Mouse (Mus musculus) inflammation-experienced regulatory T-cells, adult 16 weeks (primary cell): ENCODE measurements around the gene Olfr1313. TPM values are rescaled to one million over a fixed set of nuclear protein-coding genes. Genes with fewer than 3 reads are reported as not detected.

ENCODE experiments used
- polyA plus RNA-seq: library from polyadenylated mRNA; unstranded; fragments of 100-300 nt; shearing (Covaris generic); gene quantifications from one replicate; pipeline ENCODE4 v1.2.1, GENCODE M21; 2017

Olfr1313 gene
- not detected for polyA plus RNA-seq

DNA sequence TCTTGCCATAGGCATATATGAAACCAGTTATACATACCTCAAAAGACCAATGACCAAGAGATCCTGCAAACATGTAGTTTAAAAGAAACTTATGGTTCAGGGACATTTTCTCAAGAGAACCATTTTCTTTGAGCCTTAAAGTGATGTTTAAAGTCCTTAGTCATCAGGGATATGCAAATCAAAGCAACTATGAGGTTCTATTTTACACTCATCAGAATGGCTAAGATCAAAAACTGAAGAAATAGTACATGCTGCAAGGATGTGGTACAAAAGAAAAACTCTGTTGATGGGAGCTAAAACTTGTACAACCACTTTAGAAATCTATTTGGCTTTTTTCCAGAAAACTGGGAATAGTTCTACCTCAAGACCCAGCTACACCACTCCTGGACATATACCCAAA lies at the start of gene Olfr1313:
Gene Olfr1313 (minus strand): TSS at position 101 of the 400 bp plus-strand sequence.

DNA sequence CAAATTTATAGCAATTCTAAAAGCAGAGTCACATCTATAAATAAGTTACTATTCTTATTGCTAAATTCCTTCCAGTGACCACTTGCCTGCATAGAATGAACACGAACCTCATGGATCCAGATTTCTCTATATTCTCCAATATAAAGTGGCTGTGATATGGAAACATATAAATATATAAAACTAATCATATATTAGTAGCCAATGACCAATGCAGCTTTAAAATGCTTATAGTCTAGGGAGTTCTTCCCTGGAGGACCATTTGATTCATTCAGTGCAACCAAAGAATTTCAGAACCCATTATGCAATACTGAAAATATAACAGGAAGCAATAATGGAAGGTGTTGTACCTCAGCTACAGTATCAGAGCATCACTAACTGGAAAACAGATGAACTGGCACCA lies 37.7 kb upstream of the Olfr1313 start, which contains the start of gene Olfr1315-ps1:
Gene Olfr1315-ps1 (minus strand): TSS at position 101 of the 400 bp plus-strand sequence.

DNA sequence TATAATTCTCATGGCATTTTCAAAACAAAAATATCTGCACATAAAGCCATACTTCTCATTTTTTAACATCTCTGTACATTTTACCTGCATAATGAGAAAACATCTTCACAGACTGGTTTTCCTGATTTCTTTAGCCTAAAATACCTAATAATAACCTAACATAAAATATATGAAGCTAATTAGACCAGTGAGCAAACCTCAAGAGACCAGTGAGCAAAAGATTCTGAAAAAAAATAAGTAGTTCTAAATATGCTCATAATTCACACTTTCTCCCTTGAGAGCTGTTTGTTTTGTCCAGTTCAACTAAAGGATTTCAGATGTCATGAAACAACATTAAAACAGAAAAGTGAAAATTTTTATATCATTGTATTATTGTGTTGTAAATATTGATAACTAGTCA lies 19.0 kb upstream of the Olfr1313 start, which contains the start of gene Olfr1314:
Gene Olfr1314 (minus strand): TSS at position 101 of the 400 bp plus-strand sequence.

DNA sequence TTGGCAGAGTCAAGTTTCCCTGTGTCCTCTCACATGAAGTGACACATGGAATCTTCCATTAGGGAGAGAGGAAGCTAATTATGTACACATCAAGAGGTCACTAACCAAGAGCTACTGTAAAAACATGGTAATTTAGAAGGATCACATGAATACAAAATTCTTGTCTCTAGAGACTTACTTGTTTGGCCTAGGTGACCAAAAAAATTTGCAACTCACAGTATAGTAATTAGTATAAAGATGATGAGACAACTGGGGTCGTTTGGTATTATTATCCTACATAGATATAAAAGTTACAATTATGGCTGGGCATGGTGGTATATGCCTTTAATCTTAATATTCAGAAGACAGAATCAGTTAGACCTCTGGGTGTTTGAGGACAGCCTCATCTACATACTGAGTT lies 27.5 kb downstream of the Olfr1313 start, which contains the start of gene Olfr1312:
Gene Olfr1312 (minus strand): TSS at position 101 of the 400 bp plus-strand sequence.

DNA sequence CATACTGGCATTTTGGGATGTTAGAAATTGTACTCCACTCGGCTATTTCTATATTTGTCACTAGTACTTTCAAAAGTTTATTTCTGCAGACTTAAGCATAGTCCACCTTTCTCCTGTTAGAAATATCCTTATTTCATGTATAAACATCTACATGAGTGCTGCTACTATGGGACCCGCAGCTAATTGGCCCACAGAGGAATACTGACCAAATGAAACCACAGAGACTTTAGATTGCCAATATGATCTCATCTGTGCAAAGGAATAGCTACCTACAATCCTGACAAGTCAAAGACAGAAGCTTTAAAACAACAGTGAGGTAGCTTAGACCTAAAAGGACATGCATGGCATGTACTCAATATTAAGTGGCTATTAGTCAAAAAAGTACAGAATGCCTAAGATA lies 53.3 kb downstream of the Olfr1313 start, which contains the start of gene Olfr1311:
Gene Olfr1311 (minus strand): TSS at position 101 of the 400 bp plus-strand sequence.

Other genes starting within 250 kb of the Olfr1313 start
- not detected for gene Olfr1305, start 200.7 kb downstream of the Olfr1313 start, polyA plus RNA-seq
- not detected for gene Olfr1306, start 161.6 kb downstream of the Olfr1313 start, polyA plus RNA-seq
- gene Olfr1307, start 128.4 kb downstream of the Olfr1313 start, polyA plus RNA-seq = 0.02 TPM
- not detected for gene Olfr1308, start 112.9 kb downstream of the Olfr1313 start, polyA plus RNA-seq
- not detected for gene Olfr1309, start 87.6 kb downstream of the Olfr1313 start, polyA plus RNA-seq
- not detected for gene Olfr1310, start 65.1 kb downstream of the Olfr1313 start, polyA plus RNA-seq
- gene Olfr1311, start 53.4 kb downstream of the Olfr1313 start, polyA plus RNA-seq = not detected
- not detected for gene Olfr1312, start 27.6 kb downstream of the Olfr1313 start, polyA plus RNA-seq
- gene Olfr1314, start 18.9 kb upstream of the Olfr1313 start, polyA plus RNA-seq = not detected
- gene Olfr1315-ps1, start 37.6 kb upstream of the Olfr1313 start, polyA plus RNA-seq = not detected
- gene Olfr1316, start 57.1 kb upstream of the Olfr1313 start, polyA plus RNA-seq = not detected
- not detected for gene Olfr1317, start 62.5 kb upstream of the Olfr1313 start, polyA plus RNA-seq
- gene Olfr1318, start 76.4 kb upstream of the Olfr1313 start, polyA plus RNA-seq = not detected
- gene Lpcat4, start 161.6 kb upstream of the Olfr1313 start, polyA plus RNA-seq = 88.3 TPM
- not detected for gene Nutm1, start 181.4 kb upstream of the Olfr1313 start, polyA plus RNA-seq
- gene Nop10, start 184.1 kb upstream of the Olfr1313 start, polyA plus RNA-seq = 157 TPM
- gene Slc12a6, start 188.0 kb upstream of the Olfr1313 start, polyA plus RNA-seq = 109 TPM
- not detected for gene Gm21985, start 188.5 kb upstream of the Olfr1313 start, polyA plus RNA-seq